ENCODE assay signal across 14 mouse cellular contexts in genomic region chr7:97426566-97426965, GRCm38 (mm10). TPM values are rescaled to one million over a fixed set of nuclear protein-coding genes. Genes with fewer than 3 reads are reported as not detected.
DNase-seq lines count a peak whose midpoint lies in the region; ATAC-seq lines count a peak whose summit lies in the region.
"Had no signal": no experiment of that assay in that cellular context is flagged by ENCODE, and none has a peak within 500 bp of the region (broad histone marks: within the 10 kb centered on the region; RNA-seq: fewer than 3 reads in every experiment).

No protein-coding gene starts in this region.

- intact Hi-C loops in heart, postnatal 25 days (cut with DNase I): loop anchor here (5.0 kb wide), 3 partner anchors 54 to 151 kb away; partner anchors contain the start of genes Aamdc, Alg8 and Rsf1

- DNase-seq in cerebellum, adult 11 months: no peak
- DNase-seq in 3134 (ENCODE audit: extremely low read depth, insufficient read length, low spot score) (peak; percentile 55), R1 (ENCODE audit: low read depth, low spot score) (peak; percentile 56)
- peak; percentile 72 to 76 for DNase-seq in cerebellum, postnatal 25 days
- no peak for DNase-seq in ovary, postnatal 10 days (ENCODE audit: low spot score)
- no peak for DNase-seq in ovary, adult 18-20 months (ENCODE audit: low spot score)
- DNase-seq in heart, postnatal 25 days (ENCODE audit: low spot score): no peak
- DNase-seq: kidney, adult 8-10 months; lung, adult 2 months; right cerebral cortex, adult 18-20 months; thymus, adult 2 months had no signal

- ATAC-seq in cerebellum, adult (ENCODE audit: insufficient number of reproducible peaks, low FRiP score, low TSS enrichment): peak; percentile 45; the same call in 1 of the 2 replicates
- ATAC-seq: hindbrain, postnatal 0 days had no signal

RNA-seq across cellular contexts. Expression of gene Thrsp, which starts 9.0 kb away (rescaled TPM):
- 10 to 100 TPM; 32.7 to 44.2 TPM for total RNA-seq in heart, postnatal 25 days (2021)
- total RNA-seq: megakaryocyte progenitor cell, adult 5-6 weeks had no signal

RNA-seq across cellular contexts. Expression of gene Kctd14, which starts 24.6 kb away (rescaled TPM):
- total RNA-seq in heart, postnatal 25 days (2021): under 1 TPM; 0.11 to 0.13 TPM

RNA-seq across cellular contexts. Expression of gene Ndufc2, which starts 26.8 kb away (rescaled TPM):
- total RNA-seq in heart, postnatal 25 days (2021): 100 to 1,000 TPM; 521 to 565 TPM

RNA-seq across cellular contexts. Expression of gene Ints4, which starts 54.2 kb away (rescaled TPM):
- 10 to 100 TPM; 41.5 to 44.9 TPM for total RNA-seq in heart, postnatal 25 days (2021)

RNA-seq across cellular contexts. Expression of gene Alg8, which starts 55.2 kb away (rescaled TPM):
- total RNA-seq in heart, postnatal 25 days (2021): 1 to 10 TPM; 4.8 to 5.4 TPM

Comparison
In these comparisons a context has a peak if more than half of its experiments do, and no peak if none do; other contexts are left out.
1. DNase-seq: peak in 3134 (single experiment), R1 (single experiment) and cerebellum, postnatal 25 days (2 of 2); none in cerebellum, adult 11 months (single experiment), ovary, postnatal 10 days (single experiment), ovary, adult 18-20 months (single experiment) and heart, postnatal 25 days (single experiment).